Mouse (Mus musculus) cerebellum, postnatal 36 days (tissue): ENCODE measurements around the gene Tln2.
A peak's percentile ranks its signal among the peaks of the same experiment; 100 is the strongest.

Experiments
- DNase-seq, 2 experiments: peaks; one replicate each; pipeline ENCODE4 v3.0.0; 2021 to 2022; ENCODE audit warnings: mixed read lengths in 2 of 2

Gene Tln2

DNA sequence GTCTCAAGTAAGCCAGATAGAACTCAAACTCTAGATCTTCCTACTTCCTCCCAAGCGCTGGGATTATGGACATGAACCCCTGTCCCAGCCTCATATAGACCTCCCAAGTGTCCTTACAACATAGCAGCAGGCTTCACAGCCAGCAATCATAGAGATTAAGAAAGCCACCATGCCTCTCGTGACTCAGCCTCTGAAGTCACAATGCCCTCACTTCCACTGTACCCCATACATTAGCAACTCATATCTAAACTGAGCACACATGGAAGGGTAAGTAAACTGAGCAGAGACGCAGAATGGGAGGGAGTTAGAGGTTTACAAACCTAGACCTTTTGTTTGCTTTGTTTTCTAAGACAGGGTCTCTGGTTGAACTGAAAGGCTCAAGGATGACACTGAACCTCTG, 13.7 kb downstream of the Tln2 start:
- no peak for DNase-seq

DNA sequence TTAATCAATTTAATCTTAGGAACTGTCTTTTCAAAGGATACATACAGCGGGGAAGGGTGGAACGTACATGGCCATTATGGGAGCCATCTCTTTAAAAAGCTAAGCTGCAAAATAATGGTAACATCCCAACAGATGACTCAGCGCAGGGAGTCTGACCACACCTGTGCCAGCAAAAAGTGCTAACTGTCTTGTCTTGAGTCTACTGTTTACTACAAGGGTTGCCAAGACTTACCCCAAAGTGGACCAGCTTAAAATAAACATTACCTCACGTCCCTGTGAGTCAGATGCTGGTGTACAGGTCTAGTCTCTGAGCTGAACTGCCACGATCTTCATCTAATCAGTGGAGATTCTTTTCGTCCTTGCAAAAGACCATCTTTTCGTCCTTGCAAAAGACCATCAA, 14.7 kb downstream of the Tln2 start:
- peak in 1 of 2 experiments; percentile 17 for DNase-seq

DNA sequence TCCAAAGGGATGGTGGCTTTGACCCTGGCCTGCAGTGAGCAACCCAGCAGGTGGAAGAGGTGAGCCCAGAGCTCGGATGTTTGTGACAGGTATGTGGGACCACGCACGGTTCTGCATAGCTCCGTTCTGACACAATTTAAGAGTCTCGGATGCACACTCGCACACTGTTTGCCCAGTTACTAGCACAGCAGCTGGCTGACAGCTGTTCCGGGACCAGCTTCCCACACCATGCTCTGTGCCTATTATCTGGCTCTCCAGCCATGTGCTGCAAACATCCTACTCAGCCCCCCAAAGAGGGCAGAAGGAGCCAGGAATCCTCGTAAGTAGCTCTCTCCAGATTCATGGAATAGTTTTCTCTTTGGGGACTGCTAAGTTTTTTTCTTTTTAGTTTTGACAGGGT, 17.6 kb downstream of the Tln2 start:
- no peak for DNase-seq

DNA sequence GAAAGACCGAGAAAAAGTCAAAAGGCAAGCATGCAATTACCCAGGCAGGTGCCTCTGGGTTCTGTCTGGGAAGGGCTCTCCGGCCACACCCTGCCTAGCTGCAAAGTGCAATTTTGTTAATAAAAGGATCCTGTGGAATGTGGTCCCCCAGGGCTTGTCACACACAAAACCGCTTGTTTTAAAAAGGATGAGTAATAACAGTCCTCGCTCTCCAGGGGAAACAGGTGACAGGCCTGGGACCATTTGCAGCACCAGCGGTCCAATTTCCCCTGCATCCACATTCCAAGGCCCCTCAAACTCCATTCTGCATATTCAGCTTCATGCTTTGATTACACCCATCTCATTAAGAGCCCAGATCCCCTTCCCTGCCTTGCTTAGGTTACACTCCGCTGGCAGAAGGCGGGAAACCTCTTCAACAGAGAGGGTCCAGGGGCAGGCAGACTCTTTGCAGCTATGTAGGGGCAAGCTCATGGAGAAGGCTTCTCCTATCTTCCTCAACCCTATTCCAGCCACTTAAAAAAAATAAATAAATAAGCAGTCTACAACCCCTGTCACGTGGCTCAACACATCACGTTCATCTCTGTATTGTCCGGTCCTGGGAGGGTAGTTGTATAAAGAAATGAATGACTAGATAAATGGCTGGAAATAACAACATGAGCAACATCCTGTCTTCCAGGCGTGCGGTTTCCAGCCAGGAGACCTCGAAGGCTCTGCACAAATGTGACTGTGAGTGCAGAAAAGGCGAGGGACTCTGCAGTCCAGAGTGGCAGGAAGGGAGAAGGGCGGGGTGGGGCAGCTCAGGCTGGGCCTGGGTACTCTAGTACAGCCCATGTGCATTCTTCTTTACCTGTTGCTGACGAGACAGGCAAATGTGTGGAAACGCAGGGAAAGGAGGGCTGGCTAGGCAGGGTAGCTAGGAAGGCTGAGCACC, 19.5 kb downstream of the Tln2 start:
- no peak for DNase-seq

DNA sequence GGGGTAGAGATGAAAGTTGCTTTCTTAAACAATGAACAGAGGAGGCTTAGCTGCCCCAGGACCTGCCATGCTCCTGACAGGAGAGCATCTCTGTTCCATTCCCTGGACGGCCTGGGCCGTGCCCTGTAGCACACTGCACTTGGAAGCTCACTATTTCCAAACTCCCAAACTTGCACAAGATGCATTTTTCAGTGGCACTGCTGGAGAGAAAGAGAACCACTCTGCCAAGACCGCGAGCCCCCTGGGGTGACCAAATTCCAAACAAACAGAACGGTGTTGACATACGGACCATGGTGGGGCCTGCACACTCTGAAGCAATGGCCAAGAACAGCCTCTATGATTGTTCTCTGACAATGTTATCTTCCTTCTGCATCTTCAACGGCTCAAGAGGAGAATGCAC, 25.1 kb downstream of the Tln2 start:
- peak in 1 of 2 experiments; percentile 6 for DNase-seq

DNA sequence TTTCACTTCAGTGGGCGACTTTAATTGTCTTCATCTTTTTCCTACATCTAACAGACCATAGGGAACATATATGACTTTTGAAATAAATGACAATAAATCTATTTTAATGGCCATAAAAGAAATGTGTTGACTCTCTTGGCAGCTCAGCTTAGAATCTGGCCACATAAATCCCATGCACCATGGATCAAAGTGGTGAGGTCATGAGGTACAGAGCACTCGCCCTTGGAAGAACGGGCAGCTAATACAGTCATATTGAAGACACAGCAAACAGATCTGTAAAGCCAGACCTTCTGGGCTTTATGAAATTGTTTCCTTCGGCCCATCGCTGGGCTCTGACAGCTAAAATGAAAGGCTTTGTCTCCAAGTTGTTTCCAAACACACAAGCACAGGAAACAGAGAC, 26.2 kb downstream of the Tln2 start:
- no peak for DNase-seq

DNA sequence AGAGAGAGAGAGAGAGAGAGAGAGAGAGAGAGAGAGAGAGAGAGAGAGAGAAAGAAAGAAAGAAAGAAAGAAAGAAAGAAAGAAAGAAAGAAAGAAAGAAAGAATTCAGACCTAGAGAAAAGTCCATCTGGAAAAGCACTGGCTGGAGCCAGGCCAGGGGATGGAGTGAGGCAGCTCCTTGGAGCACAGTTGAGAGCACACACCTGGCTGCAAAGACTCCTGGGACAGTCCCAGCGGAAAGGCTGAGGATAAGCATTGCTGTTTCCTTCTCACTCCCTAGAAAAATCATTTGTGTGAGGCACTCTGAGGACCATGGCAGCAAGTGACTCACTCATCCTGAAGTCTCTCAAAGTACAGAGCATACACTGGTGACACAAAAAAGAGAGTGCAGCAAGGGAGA, 26.9 kb downstream of the Tln2 start:
- no peak for DNase-seq

DNA sequence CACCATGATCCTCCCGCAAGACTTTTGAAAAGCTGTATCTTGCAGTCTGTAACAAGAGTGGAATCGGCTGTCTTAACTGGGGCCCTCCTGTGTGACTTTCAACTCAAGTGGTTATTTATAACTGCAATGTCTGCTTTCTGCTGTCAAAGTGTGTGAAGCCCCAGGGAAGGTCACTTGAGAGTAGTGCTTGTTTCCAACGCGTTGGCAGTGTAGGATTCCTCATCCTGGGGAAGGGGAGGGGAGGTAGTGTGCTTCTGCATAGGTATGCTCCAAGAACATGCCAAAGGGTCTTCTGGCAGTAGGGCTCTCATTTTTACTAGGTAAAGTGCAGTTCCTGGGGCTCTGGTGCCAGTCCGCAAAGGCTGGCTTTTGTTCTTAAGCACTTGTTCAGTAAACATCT, 29.9 kb downstream of the Tln2 start:
- DNase-seq, result no peak

DNA sequence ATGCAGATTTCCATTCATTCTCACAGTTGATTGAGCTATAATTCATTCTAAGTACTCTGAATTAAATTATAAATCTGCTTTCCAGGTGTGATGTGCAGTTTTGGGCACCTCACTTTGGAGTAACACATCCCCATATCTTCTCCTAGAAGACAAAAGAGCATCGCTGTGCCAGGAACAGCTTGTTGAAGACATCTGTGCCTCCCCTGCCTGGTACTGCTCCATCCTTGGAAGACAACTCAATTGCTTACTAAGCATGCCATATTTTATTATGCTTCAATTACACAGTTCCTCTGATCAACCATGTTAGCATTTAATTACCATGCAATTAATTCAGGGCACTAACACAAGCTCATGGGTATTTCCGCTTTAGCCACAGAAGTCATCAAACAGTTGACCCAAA, 31.8 kb downstream of the Tln2 start:
- DNase-seq, result no peak

DNA sequence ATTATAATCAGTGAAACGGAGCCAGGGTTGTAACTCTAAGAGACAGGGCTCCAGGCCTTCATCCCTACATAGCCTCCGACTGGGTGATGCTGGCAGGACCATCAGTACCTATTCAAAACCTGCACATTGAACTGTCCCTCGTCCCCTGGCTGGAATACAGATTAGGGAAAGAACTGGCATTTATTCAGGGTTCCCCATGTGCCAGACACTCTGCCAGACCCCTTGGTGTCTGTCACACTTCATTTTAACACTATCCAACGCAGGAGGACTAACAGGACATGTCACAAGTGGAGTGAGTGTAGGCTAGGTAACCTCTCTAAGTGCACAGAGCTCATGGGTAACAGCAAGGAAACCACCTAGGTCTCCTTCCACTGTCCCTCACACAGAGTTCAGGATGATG, 37.8 kb downstream of the Tln2 start:
- no peak for DNase-seq

DNA sequence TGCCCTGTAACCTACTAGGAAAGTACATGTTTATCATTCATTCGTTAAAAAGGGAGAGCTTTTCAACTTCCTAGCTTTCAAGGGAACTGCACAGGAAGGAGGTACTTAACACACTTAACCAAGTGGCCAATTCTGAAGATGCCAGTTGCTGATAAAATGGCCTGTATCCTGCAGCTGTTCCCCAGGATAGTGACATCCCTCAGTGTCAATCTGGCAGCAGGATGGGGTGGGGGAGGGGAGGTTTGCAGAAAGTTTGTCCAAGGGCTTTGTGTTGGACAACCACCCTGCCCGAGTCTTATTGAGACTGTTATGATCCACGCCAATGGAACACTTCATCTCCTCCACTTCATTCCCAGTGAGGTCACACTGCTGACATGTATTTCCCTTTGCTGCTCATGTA, 50.0 kb downstream of the Tln2 start:
- no peak for DNase-seq

DNA sequence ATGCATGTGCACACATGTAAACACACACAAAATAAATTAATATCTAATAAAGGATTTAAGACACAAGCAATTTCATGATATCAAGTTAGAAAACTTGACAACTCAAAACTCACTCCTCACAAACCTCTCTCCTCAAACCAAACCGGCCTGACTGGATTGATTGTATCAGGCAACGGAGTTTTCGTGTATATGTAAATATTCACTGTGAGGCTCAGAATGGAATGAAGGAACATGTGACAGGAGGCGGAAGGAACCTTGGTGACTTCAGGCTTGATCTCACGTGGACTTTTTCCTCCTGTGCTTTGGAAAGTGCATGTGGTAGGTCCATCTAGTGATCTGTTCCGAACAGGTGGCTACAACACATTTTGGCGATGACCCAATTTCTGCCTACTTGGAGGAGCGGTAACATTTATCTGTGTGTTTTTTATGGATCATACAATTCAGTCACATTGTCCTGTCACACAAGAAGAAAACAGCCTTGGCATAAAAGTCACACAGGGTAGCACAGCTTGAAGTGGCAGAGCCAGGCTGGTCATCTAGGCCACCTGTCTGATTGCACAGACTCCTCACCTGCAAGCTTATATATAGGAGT, 54.7 kb downstream of the Tln2 start:
- DNase-seq, result peak; percentile 18 to 23

DNA sequence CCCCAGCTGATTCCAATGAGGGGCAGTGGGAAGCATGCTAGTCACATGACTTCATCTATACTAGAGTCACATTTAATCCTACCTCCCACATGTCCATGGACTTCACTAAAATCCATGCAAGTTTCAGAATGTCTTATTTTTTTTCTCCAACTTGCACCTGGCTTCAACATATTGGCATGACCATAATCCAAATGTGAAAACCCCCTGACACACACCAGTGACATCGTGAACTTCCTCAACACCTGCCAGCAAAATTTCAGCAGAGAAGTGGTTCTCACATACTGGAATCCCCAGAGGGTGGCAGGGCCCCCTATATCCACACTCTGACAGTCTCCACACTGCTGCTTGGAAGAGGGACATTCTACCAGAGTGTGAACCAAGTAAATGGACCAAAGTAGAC, 57.7 kb downstream of the Tln2 start:
- no peak for DNase-seq

DNA sequence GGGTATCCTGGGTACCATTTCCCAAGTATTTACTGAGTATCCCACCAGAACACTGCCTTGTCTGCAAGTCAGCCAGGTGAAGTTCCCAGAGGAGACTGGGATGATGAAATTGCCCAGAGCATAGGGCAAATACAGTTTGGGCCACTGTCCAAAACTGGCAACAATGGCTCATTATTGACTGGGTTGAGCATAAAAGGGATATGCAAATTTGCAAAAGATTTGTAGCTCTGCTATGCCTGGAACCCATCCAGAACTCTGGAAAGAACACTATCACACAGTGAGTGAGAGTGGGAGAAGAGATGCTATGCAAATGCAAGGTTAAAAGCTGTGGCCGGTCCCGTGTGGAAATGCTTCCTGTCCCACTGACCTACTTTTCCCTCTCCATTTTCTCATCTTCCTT, 63.1 kb downstream of the Tln2 start:
- no peak for DNase-seq

DNA sequence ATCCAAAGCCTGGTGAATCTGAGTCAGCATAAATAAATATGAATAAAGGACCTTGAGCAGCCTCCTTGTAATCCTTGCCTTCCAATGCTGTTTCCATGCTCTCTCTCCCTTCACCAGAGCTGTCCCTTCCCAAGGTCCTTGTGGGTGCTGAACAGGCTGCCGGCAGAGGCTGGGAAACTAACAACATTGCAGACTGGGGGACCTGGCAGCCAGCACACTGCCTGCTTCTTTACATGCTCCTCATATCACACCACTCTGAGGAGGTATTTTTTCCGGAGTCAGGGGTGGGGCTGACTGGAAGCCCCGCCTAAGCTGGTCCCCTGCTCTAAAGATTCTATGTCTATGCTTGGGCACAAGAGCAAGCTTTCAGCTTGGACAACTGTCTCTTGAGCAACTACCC, 64.2 kb downstream of the Tln2 start:
- no peak for DNase-seq

DNA sequence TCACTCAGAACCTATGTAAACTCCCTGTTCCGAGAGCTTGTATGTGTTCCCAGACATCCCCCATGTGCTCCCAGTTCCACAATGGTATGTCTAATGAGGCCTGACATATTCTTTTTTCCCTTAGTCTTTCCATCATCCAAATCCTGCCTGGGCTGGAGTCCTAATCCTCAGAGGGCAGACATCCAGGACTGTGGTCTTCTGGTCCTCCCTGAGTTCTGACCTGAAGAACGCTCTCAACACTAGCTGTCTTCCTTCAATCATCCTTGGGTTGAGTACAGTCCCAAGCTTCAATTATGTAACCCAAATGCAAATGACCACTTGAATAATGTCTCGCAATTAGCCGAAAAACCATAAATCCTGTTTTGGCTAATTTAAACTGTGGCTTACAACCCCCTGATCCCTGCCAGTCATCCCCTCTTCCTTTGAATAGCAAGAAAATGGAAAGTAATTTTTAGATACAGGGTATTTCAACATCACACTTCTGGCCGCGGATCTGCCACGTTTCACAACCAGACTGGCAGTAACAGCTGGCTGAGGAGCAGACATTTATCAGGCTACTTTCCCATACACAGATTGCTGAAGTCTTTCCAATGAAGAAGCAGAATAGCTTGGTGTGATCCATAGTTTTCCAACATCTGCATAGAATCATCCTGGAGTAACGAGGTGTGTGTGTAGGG, 65.5 kb downstream of the Tln2 start:
- no peak for DNase-seq

DNA sequence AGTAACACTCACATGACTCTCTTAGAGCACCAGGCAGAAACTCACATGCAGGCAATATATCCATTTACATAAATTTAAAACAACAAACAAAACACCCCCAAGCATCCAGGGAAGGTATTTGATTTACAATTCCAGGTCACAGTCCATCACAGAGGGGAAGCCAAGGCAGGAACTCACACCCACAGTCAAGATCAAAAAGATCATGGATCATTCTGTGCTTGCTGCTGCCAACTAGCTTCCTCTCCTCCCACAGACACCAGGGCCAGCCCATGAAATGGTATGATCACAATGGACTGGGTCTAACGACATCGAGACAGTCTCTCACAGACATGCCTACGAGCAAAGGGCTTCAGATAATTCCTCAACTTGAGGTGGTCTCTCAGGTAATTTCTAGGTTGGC, 70.1 kb downstream of the Tln2 start:
- no peak for DNase-seq

DNA sequence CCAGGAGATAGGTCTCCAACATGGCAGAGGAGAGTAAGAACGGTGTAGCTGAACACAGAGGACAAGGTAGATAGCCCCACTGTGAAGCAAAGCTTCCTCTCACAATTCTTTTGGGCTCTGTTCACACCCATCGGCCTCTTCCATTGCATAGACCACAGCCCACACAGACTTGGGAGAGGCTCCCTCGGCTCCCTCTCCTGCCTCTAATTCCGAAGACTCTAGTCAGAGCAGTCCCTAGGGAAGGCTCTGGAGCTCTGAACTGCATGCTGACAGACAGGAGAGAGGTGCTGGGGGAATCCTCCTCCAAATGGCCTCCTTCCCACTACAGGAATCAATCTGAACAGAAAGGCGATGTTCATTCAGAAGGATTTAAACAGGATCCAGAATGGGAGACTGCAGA, 72.9 kb downstream of the Tln2 start:
- no peak for DNase-seq

DNA sequence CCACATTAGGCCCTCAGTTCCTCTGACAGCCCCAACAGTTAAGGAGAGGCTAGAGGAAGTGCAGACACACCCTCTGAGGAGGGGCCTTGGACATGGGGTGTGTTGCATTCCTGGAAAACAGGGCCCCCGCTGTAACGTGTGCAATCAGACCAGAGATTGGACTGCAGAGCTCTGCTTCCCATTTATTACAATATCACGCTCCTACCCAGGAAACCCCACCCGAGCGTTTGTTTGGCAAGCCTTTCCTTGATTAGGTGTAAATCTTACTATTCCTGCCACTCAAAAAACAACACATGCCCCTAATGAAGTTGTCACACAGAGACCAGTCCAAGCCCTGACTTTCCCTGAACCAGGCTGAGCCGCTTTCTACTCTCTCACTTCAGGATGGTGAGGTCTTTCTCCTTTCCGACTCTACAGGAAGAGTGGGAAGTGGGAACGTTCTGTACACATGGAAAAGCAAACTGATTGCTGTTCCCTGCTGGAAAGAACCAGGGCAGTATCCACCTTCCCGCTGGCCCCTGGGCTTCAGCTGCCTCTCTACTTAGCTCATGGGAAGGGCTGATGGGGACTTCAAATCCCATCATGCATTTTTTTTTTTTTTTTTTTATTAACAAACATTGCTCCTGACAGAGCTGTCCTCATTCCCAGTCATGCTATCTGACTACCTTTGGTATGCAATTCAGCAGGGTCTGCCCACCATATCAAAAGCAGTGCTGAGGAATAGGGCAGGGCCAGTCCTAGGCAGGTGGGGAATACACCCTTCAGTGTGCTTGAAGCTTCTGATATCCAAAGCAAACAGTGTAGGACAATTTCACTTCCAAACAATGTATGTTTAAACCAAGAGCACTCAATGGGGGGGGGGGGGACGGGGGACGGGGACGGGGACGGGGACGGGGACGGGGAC, 74.1 kb downstream of the Tln2 start:
- no peak for DNase-seq

DNA sequence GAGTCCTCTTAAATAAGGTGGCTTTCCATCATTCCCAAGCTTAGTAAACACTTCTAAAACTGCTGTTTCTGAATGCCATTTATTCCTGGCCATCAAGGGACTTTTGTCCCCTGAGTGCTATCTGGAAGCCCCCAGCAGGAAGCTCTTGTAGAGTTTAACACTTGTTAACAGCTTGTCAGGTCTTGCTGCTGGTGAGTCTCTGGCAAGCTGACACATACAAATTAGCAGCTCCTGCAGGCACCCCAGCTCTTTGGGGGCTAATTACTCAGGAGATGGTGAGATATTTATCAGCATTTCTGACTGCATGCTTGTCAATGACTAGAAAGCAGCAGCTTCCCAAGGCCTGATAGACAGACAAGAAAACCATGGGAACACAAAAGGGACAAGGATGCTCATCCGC, 77.2 kb downstream of the Tln2 start:
- no peak for DNase-seq

DNA sequence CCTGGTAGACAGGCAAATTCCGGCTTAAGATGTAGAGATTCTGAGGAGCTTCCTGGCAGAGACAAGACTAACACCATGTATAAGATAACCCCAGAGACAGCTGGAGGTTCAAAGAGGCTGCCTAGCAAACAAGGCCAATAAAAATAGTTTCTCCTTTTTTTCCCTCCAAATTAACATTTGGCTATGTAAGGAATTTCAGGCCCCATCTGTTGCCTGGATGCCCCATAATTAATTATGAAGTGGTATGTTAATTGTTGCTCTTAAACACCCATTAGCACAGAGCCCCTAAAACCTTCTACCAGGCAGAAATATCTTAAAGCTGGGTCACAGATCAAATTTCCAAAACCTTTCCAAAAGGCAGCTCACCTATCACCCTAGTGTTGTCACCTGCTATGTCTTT, 77.7 kb downstream of the Tln2 start:
- DNase-seq, result no peak

DNA sequence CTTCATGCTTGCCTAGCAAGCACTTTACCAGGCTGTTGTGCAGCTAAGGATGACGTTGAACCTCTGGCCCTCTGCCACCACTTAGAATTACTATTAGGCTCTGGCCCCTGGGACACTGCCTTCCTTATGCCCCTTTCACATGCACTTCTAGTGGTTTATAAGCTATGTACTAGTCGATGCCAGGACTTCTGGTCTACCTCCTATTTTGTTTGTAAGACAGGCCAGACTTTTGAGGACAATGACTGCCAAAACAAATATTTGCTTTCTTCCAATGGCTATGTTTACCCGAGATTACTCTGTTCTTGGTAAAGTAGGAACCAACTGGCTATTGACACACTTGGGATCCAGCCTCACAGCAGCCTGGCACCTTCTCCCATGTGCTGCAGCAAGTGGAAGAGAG, 82.1 kb downstream of the Tln2 start:
- no peak for DNase-seq

DNA sequence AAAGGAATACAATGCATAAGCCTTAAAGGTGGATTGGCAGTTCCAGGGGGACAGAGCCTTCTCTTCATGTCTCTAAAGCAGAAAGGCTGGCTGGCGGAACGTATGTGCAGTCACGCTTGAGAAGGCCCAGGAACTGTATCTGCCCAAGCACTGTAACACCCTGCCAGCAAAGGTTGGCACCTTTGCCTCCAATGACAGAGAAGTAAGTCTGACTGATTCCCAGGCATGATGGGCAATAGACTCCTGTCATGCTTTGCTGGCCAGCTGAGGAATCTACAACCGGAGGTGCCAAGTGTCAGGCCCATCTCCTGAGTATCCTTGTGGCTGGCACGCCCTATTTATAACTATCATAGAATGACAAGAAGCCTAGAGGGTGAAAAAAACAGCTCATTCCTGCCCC, 83.3 kb downstream of the Tln2 start:
- no peak for DNase-seq
